Mouse (Mus musculus): ENCODE results near the gene H2-T22. TPM values are rescaled to one million over a fixed set of nuclear protein-coding genes. Genes with fewer than 3 reads are reported as not detected.

Gene H2-T22
- polyA plus RNA-seq, 1 experiment from 2014 or later: 14.0 TPM

DNA sequence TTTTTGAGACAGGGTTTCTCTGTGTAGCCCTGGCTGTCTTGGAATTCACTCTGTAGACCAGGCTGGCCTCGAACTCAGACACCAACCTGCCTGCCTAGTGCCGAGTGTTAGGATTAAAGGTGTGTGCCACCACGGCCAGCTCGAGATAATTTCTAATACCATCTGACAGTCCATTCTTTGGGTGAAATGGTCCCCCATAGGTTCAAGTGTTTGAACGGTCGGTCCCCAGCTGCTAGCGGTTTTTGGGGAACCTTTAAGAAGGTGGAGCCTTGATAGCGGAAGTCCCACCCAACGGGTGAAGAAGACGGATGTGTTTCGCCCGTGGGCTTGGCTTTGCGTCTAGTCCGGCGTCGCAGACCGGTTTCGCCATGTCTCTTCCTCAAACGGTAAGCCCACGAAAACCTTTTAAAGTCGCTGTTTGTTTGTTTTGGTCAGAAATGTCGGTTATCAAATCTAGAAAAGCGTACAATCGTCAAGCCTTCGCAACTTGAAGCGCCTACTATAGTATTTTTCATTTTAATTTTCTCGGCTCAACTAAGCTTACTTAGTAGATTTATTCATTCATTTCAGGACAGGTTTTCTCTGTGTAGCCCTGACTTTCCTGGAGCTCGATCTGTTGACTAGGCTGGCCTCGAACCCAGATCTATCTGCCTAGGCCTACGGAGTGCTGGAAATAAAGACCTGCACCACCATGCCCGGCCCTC is 48.2 kb downstream of the H2-T22 start:
- H3K9me3 ChIP-seq: no peaks in the 10 kb centered on the region
- peak overlapping the region; percentile 76 for H3K4me2 ChIP-seq
- H3K27me3 ChIP-seq: no peaks in the 10 kb centered on the region
- H3K9ac ChIP-seq (replicated peaks): peak overlapping the region; percentile 71
- peak; percentile 59 for ATAC-seq (ENCODE audit: insufficient number of reproducible peaks, insufficient read depth, low FRiP score, low TSS enrichment, low read depth)
- H3K4me1 ChIP-seq (replicated peaks): peaks cover 14% of the 10 kb centered on the region
- H3K27ac ChIP-seq: no peak overlapping the region
- peaks cover 6% of the 10 kb centered on the region for H3K36me3 ChIP-seq
- peak overlapping the region; percentile 60 for H3K4me3 ChIP-seq (replicated peaks)
- 3% methylated on average over 31 of the region's 31 CpGs for WGBS

DNA sequence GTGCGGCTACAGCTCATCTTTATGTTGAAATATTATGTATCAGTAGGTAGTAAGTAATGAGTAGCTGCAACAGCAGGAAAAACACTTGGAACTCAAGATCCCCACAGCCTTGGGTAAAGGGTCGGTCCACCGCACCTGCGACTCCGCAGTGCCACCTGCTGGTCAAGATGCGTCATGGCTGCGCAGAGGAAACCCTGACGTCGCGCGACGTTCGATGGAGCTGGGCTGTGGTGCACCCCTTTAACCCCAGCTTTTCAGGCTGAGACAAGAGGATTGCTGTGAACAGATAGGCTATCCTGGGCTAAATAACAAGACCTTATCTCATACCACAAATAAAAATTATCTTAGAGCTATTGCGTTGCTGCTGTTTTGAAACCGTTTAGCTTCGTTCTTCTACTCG is 48.9 kb downstream of the H2-T22 start:
- H3K9me3 ChIP-seq: no peaks in the 10 kb centered on the region
- WGBS: 8% methylated on average over 17 of the region's 17 CpGs
- peaks cover 14% of the 10 kb centered on the region for H3K4me1 ChIP-seq (replicated peaks)
- peak overlapping the region; percentile 60 for H3K4me3 ChIP-seq (replicated peaks)
- H3K4me2 ChIP-seq: peak overlapping the region; percentile 76
- H3K36me3 ChIP-seq: peaks cover 13% of the 10 kb centered on the region
- H3K9ac ChIP-seq (replicated peaks): no peak overlapping the region
- H3K27me3 ChIP-seq: no peaks in the 10 kb centered on the region
- no peak overlapping the region for H3K27ac ChIP-seq
- ATAC-seq (ENCODE audit: insufficient number of reproducible peaks, insufficient read depth, low FRiP score, low TSS enrichment, low read depth): peak; percentile 68

DNA sequence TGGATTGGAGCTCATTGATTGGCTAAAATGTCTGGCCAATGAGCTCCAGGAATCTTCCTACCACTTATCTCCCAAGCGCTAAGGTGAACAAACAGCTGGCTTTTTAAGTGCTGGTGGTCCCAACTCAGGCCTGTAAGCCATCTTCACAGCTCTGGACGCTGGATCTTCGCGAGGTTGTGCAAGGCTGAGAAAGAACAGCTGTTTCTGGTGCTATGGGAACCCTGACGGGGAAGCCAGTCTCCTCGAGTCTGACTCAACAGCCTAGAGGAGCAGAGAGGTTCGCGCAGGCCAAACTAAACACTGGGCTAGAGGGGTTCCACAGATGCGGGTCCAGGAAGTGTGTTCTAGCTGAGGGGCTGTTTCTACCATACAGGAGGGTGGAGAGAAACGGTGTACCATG is 50.8 kb downstream of the H2-T22 start:
- H3K4me2 ChIP-seq: 0 out of 2 replicates have a peak overlapping the region, but pooled peaks have one; percentile 7
- no peak for ATAC-seq (ENCODE audit: insufficient number of reproducible peaks, insufficient read depth, low FRiP score, low TSS enrichment, low read depth)
- 45% methylated on average over 10 of the region's 10 CpGs for WGBS
- H3K4me1 ChIP-seq (replicated peaks): peaks cover 8% of the 10 kb centered on the region
- H3K36me3 ChIP-seq: peaks cover 32% of the 10 kb centered on the region
- no peaks in the 10 kb centered on the region for H3K9me3 ChIP-seq
- H3K27ac ChIP-seq: no peak overlapping the region
- H3K4me3 ChIP-seq (replicated peaks): no peak overlapping the region
- H3K27me3 ChIP-seq: no peaks in the 10 kb centered on the region
- H3K9ac ChIP-seq (replicated peaks): no peak overlapping the region

Other genes with a start within 250 kb of the H2-T22 start
- gene Ier3, start 221.1 kb downstream of the H2-T22 start, polyA plus RNA-seq (2016; fragmentation: Nextera tagmentation; extraction: Ambion mirVana): 8.7 and 9.9 TPM in 2 replicates
- gene Flot1, start 219.5 kb downstream of the H2-T22 start, polyA plus RNA-seq (2016; fragmentation: Nextera tagmentation; extraction: Ambion mirVana): 45.8 and 45.9 TPM in 2 replicates
- gene Tubb5, start 204.4 kb downstream of the H2-T22 start, polyA plus RNA-seq (2016; fragmentation: Nextera tagmentation; extraction: Ambion mirVana): 1,183 and 1,215 TPM in 2 replicates
- 16.9 and 19.4 TPM in 2 replicates for gene Mdc1, start 201.2 kb downstream of the H2-T22 start, polyA plus RNA-seq (2016; fragmentation: Nextera tagmentation; extraction: Ambion mirVana)
- 51.3 and 52.5 TPM in 2 replicates for gene Nrm, start 181.4 kb downstream of the H2-T22 start, polyA plus RNA-seq (2016; fragmentation: Nextera tagmentation; extraction: Ambion mirVana)
- 21.3 and 24.0 TPM in 2 replicates for gene Ppp1r18, start 177.2 kb downstream of the H2-T22 start, polyA plus RNA-seq (2016; fragmentation: Nextera tagmentation; extraction: Ambion mirVana)
- gene Dhx16, start 162.9 kb downstream of the H2-T22 start, polyA plus RNA-seq (2016; fragmentation: Nextera tagmentation; extraction: Ambion mirVana): 56.9 and 64.3 TPM in 2 replicates
- gene 2310061I04Rik, start 145.3 kb downstream of the H2-T22 start, polyA plus RNA-seq (2016; fragmentation: Nextera tagmentation; extraction: Ambion mirVana): 18.6 and 24.8 TPM in 2 replicates
- 139 and 143 TPM in 2 replicates for gene Atat1, start 132.7 kb downstream of the H2-T22 start, polyA plus RNA-seq (2016; fragmentation: Nextera tagmentation; extraction: Ambion mirVana)
- 61.2 and 66.8 TPM in 2 replicates for gene Mrps18b, start 126.4 kb downstream of the H2-T22 start, polyA plus RNA-seq (2016; fragmentation: Nextera tagmentation; extraction: Ambion mirVana)
- 50.4 and 50.7 TPM in 2 replicates for gene Ppp1r10, start 126.3 kb downstream of the H2-T22 start, polyA plus RNA-seq (2016; fragmentation: Nextera tagmentation; extraction: Ambion mirVana)
- gene Abcf1, start 73.0 kb downstream of the H2-T22 start, polyA plus RNA-seq (2016; fragmentation: Nextera tagmentation; extraction: Ambion mirVana): 102 and 107 TPM in 2 replicates
- 59.2 and 59.7 TPM in 2 replicates for gene Gnl1, start 62.9 kb downstream of the H2-T22 start, polyA plus RNA-seq (2016; fragmentation: Nextera tagmentation; extraction: Ambion mirVana)
- 39.0 and 46.2 TPM in 2 replicates for gene Prr3, start 62.5 kb downstream of the H2-T22 start, polyA plus RNA-seq (2016; fragmentation: Nextera tagmentation; extraction: Ambion mirVana)
- gene H2-T24, start 22.2 kb downstream of the H2-T22 start, polyA plus RNA-seq (2016; fragmentation: Nextera tagmentation; extraction: Ambion mirVana): 3.0 and 3.2 TPM in 2 replicates
- gene H2-T23, start 9.9 kb downstream of the H2-T22 start, polyA plus RNA-seq (2016; fragmentation: Nextera tagmentation; extraction: Ambion mirVana): 4.2 and 6.4 TPM in 2 replicates
- not detected in 2 replicates for gene Gm6034, start 214 bp upstream of the H2-T22 start, polyA plus RNA-seq (2016; fragmentation: Nextera tagmentation; extraction: Ambion mirVana)
- not detected in 2 replicates for gene Gm11127, start 15.6 kb upstream of the H2-T22 start, polyA plus RNA-seq (2016; fragmentation: Nextera tagmentation; extraction: Ambion mirVana)
- gene Gm19684, start 78.9 kb upstream of the H2-T22 start, polyA plus RNA-seq (2016; fragmentation: Nextera tagmentation; extraction: Ambion mirVana): not detected in 2 replicates
- gene Gm7030, start 86.7 kb upstream of the H2-T22 start, polyA plus RNA-seq (2016; fragmentation: Nextera tagmentation; extraction: Ambion mirVana): not detected in 2 replicates
- not detected in 2 replicates for gene Gm8909, start 125.8 kb upstream of the H2-T22 start, polyA plus RNA-seq (2016; fragmentation: Nextera tagmentation; extraction: Ambion mirVana)
- not detected in 2 replicates for gene H2-T3, start 147.5 kb upstream of the H2-T22 start, polyA plus RNA-seq (2016; fragmentation: Nextera tagmentation; extraction: Ambion mirVana)
- 95.8 and 107 TPM in 2 replicates for gene Rpp21, start 215.3 kb upstream of the H2-T22 start, polyA plus RNA-seq (2016; fragmentation: Nextera tagmentation; extraction: Ambion mirVana)
- gene Trim39, start 229.5 kb upstream of the H2-T22 start, polyA plus RNA-seq (2016; fragmentation: Nextera tagmentation; extraction: Ambion mirVana): 23.5 and 23.6 TPM in 2 replicates
- not detected in 2 replicates for gene H2-M10.2, start 243.7 kb upstream of the H2-T22 start, polyA plus RNA-seq (2016; fragmentation: Nextera tagmentation; extraction: Ambion mirVana)

Data from limb, embryonic 12.5 days (tissue).